Mouse (Mus musculus): ENCODE data around the gene Slc25a16. TPM values are rescaled to one million over a fixed set of nuclear protein-coding genes. Genes with fewer than 3 reads are reported as not detected.
A peak's percentile ranks its signal among the peaks of the same experiment; 100 is the strongest.

Gene Slc25a16
- polyA plus RNA-seq (2014; fragmentation: Nextera tagmentation; extraction: Ambion mirVana) = 13.5 and 15.7 TPM in 2 replicates

GRCm38 (mm10) chr10:62919925-62920765 is at the start of gene Slc25a16:
TSS of gene Slc25a16 (plus strand) at chr10:62920633.
- WGBS = 6% methylated on average over 50 of the region's 50 CpGs
- Histone ChIP-seq H3K27me3 (replicated peaks; ENCODE audit: control insufficient read depth, insufficient read depth, low read length) (no peaks in the 10 kb centered on the region), H3K4me2 (peak within 1 kb of the TSS; percentile 95), H3K9me3 (ENCODE audit: control insufficient read depth, low read length) (no peaks in the 10 kb centered on the region), H3K36me3 (ENCODE audit: control insufficient read depth, insufficient read depth, low read length) (no peaks in the 10 kb centered on the region), H3K4me3 (ENCODE audit: low read depth, low read length) (peak within 1 kb of the TSS; percentile 73), H3K27ac (ENCODE audit: low read depth, low read length) (peak within 1 kb of the TSS; percentile 77), H3K4me1 (replicated peaks; ENCODE audit: control insufficient read depth, insufficient read depth, low read length) (peaks cover 2% of the 10 kb centered on the region; the same call in 1 of the 2 replicates), H3K9ac (ENCODE audit: low read depth, low read length) (peak within 1 kb of the TSS; percentile 77)
- DNase-seq (ENCODE audit: low spot score) (peak; percentile 93), ATAC-seq (replicated peaks; ENCODE audit: low FRiP score) (peak; percentile 96)

DNA sequence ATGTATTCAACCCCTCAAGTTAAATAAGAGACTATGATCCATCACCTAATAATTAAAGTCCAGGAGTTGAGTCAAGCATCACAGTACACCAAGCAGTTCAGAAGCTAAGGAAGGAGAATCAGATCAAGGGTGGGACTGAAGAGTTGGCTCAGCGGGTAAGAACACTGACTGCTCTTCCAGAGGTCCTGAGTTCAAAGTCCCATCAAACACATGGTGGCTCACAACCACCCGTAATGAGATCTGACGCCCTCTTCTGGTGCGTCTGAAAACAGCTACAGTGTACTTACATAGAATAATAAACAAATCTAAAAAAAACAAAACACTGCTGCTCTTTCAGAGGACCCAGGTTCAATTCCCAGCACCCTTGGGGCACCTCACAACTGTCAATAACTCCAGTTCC is 45.6 kb upstream of the Slc25a16 start:
- Histone ChIP-seq H3K4me1 (replicated peaks; ENCODE audit: control insufficient read depth, insufficient read depth, low read length) (no peaks in the 10 kb centered on the region), H3K27ac (ENCODE audit: low read depth, low read length) (no peak overlapping the region), H3K4me2 (no peak overlapping the region), H3K9me3 (ENCODE audit: control insufficient read depth, low read length) (no peaks in the 10 kb centered on the region), H3K4me3 (ENCODE audit: low read depth, low read length) (no peak overlapping the region), H3K27me3 (replicated peaks; ENCODE audit: control insufficient read depth, insufficient read depth, low read length) (no peaks in the 10 kb centered on the region), H3K36me3 (ENCODE audit: control insufficient read depth, insufficient read depth, low read length) (peaks cover 2% of the 10 kb centered on the region; the same call in 1 of the 2 replicates), H3K9ac (ENCODE audit: low read depth, low read length) (no peak overlapping the region)
- DNase-seq (ENCODE audit: low spot score) (no peak), ATAC-seq (replicated peaks; ENCODE audit: low FRiP score) (no peak)
- 74% methylated on average over 4 of the region's 4 CpGs for WGBS

- H3K4me1 ChIP-seq (replicated peaks; ENCODE audit: control insufficient read depth, insufficient read depth, low read length) = no peaks in the 10 kb centered on the region
- H3K36me3 ChIP-seq (ENCODE audit: control insufficient read depth, insufficient read depth, low read length) = peaks cover 2% of the 10 kb centered on the region; the same call in 1 of the 2 replicates
- no peak overlapping the region for H3K4me3 ChIP-seq (ENCODE audit: low read depth, low read length)
- H3K27me3 ChIP-seq (replicated peaks; ENCODE audit: control insufficient read depth, insufficient read depth, low read length) = no peaks in the 10 kb centered on the region
- ATAC-seq (replicated peaks; ENCODE audit: low FRiP score) = no peak
- no peak for DNase-seq (ENCODE audit: low spot score)
- H3K4me2 ChIP-seq = no peak overlapping the region
- WGBS = 83% methylated on average over 4 of the region's 4 CpGs
- H3K9ac ChIP-seq (ENCODE audit: low read depth, low read length) = no peak overlapping the region
- no peaks in the 10 kb centered on the region for H3K9me3 ChIP-seq (ENCODE audit: control insufficient read depth, low read length)
- no peak overlapping the region for H3K27ac ChIP-seq (ENCODE audit: low read depth, low read length)
Measured at GRCm38 (mm10) chr10:62875565-62875964, 44.9 kb upstream of the Slc25a16 start.

DNA sequence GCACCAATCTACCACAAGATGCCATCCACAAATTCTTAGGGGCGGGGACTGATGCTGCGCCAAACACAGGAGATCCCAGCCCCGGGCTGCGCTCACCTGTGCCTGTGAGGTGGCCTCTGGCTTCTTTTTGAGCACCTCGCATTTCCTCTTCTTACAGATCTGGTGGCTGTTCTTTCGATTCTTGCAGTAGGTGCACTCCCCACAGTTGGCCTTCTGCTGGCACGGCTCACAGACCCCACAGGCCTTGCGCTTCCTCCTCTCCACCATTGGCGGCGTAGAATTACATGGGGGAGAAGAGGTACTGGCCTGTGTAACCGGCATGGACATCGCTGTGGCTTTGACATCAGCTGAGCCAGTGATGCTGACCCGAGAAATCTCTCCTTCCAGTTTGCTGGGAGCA is 42.4 kb upstream of the Slc25a16 start:
- Histone ChIP-seq H3K4me3 (ENCODE audit: low read depth, low read length) (no peak overlapping the region), H3K9ac (ENCODE audit: low read depth, low read length) (no peak overlapping the region), H3K4me1 (replicated peaks; ENCODE audit: control insufficient read depth, insufficient read depth, low read length) (no peaks in the 10 kb centered on the region), H3K27me3 (replicated peaks; ENCODE audit: control insufficient read depth, insufficient read depth, low read length) (no peaks in the 10 kb centered on the region), H3K36me3 (ENCODE audit: control insufficient read depth, insufficient read depth, low read length) (peaks cover 2% of the 10 kb centered on the region; the same call in 1 of the 2 replicates), H3K27ac (ENCODE audit: low read depth, low read length) (no peak overlapping the region), H3K9me3 (ENCODE audit: control insufficient read depth, low read length) (no peaks in the 10 kb centered on the region), H3K4me2 (no peak overlapping the region)
- 85% methylated on average over 13 of the region's 13 CpGs for WGBS
- ATAC-seq (replicated peaks; ENCODE audit: low FRiP score) = no peak
- DNase-seq (ENCODE audit: low spot score) = no peak

DNA sequence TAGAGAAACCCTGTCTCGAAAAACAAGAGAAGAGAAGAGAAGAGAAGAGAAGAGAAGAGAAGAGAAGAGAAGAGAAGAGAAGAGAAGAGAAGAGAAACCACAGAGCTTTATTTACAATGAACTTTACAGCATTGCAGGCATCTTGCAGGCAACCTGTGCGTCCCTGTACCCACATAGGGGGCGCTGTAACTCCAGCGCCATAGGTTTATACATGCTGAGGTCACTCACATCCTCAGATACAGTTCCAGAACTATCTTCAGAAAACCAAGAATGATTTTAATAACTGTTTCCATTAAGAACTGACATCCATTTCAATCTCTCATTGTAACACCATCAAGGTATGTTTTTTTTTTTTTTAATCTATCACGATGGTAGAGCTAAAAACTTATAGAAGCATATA is 39.2 kb upstream of the Slc25a16 start:
- H3K36me3 ChIP-seq (ENCODE audit: control insufficient read depth, insufficient read depth, low read length) = peaks cover 2% of the 10 kb centered on the region; the same call in 1 of the 2 replicates
- H3K27ac ChIP-seq (ENCODE audit: low read depth, low read length) = no peak overlapping the region
- WGBS = 38% methylated on average over 5 of the region's 5 CpGs
- no peaks in the 10 kb centered on the region; the same call in 1 of the 2 replicates for H3K27me3 ChIP-seq (replicated peaks; ENCODE audit: control insufficient read depth, insufficient read depth, low read length)
- H3K4me1 ChIP-seq (replicated peaks; ENCODE audit: control insufficient read depth, insufficient read depth, low read length) = peaks cover 4% of the 10 kb centered on the region; the same call in 1 of the 2 replicates
- H3K4me2 ChIP-seq = no peak overlapping the region
- DNase-seq (ENCODE audit: low spot score) (no peak), ATAC-seq (replicated peaks; ENCODE audit: low FRiP score) (no peak)
- H3K9me3 ChIP-seq (ENCODE audit: control insufficient read depth, low read length) = no peaks in the 10 kb centered on the region
- H3K9ac ChIP-seq (ENCODE audit: low read depth, low read length) = no peak overlapping the region
- no peak overlapping the region for H3K4me3 ChIP-seq (ENCODE audit: low read depth, low read length)

DNA sequence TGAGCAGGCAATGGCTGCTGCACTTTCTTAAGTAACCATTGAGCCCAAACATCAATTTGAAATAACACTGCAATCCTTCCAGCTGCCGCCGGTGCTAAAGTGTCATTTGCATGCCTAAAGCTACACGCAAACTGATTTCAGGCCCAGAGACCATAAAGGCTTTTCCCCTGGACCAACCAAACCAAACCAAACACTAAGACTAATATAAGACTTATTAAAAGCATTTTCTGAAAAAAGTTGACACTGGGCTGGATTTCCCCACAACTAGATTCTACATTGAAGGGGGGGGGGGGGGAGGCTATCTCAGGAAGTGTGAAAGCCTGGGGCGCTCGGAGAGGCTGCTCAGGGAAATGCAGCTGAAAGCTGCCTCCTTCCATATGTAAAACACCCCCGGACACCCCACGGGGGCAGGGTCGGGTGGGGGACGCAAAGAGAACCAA is 36.5 kb upstream of the Slc25a16 start:
- 21% methylated on average over 9 of the region's 9 CpGs for WGBS
- H3K9me3 ChIP-seq (ENCODE audit: control insufficient read depth, low read length) = no peaks in the 10 kb centered on the region
- peaks cover 7% of the 10 kb centered on the region; the same call in 1 of the 2 replicates for H3K4me1 ChIP-seq (replicated peaks; ENCODE audit: control insufficient read depth, insufficient read depth, low read length)
- H3K4me3 ChIP-seq (ENCODE audit: low read depth, low read length) = no peak overlapping the region
- H3K36me3 ChIP-seq (ENCODE audit: control insufficient read depth, insufficient read depth, low read length) = no peaks in the 10 kb centered on the region; the same call in 1 of the 2 replicates
- H3K27ac ChIP-seq (ENCODE audit: low read depth, low read length) = no peak overlapping the region
- peak overlapping the region; percentile 10; the same call in 1 of the 2 replicates for H3K4me2 ChIP-seq
- ATAC-seq (replicated peaks; ENCODE audit: low FRiP score) (no peak), DNase-seq (ENCODE audit: low spot score) (no peak)
- no peaks in the 10 kb centered on the region; the same call in 1 of the 2 replicates for H3K27me3 ChIP-seq (replicated peaks; ENCODE audit: control insufficient read depth, insufficient read depth, low read length)
- H3K9ac ChIP-seq (ENCODE audit: low read depth, low read length) = no peak overlapping the region

DNA sequence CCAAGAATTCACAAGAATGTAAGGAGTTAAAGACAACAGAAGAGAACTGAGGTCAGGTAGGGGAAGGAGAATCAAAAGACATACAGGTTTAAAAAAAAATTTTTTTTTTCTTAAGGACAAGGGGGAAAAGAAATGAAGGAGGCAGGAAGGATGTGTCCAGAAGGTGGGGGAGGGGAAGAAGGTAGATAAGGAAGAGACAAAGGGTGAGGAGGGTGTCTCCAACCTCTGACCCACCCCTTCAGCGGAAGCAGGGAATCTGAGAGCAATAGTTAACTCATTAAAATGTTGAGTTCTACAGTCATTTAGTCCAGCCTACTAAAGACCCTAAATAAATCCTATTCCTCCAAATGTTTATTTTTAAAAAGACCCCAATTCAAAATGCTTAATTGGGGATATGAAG is 35.9 kb upstream of the Slc25a16 start:
- no peaks in the 10 kb centered on the region for H3K9me3 ChIP-seq (ENCODE audit: control insufficient read depth, low read length)
- H3K4me1 ChIP-seq (replicated peaks; ENCODE audit: control insufficient read depth, insufficient read depth, low read length) = peaks cover 7% of the 10 kb centered on the region; the same call in 1 of the 2 replicates
- ATAC-seq (replicated peaks; ENCODE audit: low FRiP score) (no peak), DNase-seq (ENCODE audit: low spot score) (no peak)
- H3K36me3 ChIP-seq (ENCODE audit: control insufficient read depth, insufficient read depth, low read length) = no peaks in the 10 kb centered on the region
- no peak overlapping the region for H3K9ac ChIP-seq (ENCODE audit: low read depth, low read length)
- WGBS = 30% methylated on average over 1 of the region's 1 CpGs
- no peaks in the 10 kb centered on the region; the same call in 1 of the 2 replicates for H3K27me3 ChIP-seq (replicated peaks; ENCODE audit: control insufficient read depth, insufficient read depth, low read length)
- H3K4me3 ChIP-seq (ENCODE audit: low read depth, low read length) = no peak overlapping the region
- no peak overlapping the region for H3K4me2 ChIP-seq
- no peak overlapping the region for H3K27ac ChIP-seq (ENCODE audit: low read depth, low read length)

- no peaks in the 10 kb centered on the region for H3K9me3 ChIP-seq (ENCODE audit: control insufficient read depth, low read length)
- H3K36me3 ChIP-seq (ENCODE audit: control insufficient read depth, insufficient read depth, low read length) = no peaks in the 10 kb centered on the region
- no peak for DNase-seq (ENCODE audit: low spot score)
- H3K27ac ChIP-seq (ENCODE audit: low read depth, low read length) = no peak overlapping the region
- H3K4me1 ChIP-seq (replicated peaks; ENCODE audit: control insufficient read depth, insufficient read depth, low read length) = peaks cover 7% of the 10 kb centered on the region; the same call in 1 of the 2 replicates
- peak overlapping the region; percentile 98 for H3K4me2 ChIP-seq
- peak overlapping the region; percentile 64 for H3K4me3 ChIP-seq (ENCODE audit: low read depth, low read length)
- WGBS = 21% methylated on average over 10 of the region's 10 CpGs
- no peak for ATAC-seq (replicated peaks; ENCODE audit: low FRiP score)
- H3K27me3 ChIP-seq (replicated peaks; ENCODE audit: control insufficient read depth, insufficient read depth, low read length) = no peaks in the 10 kb centered on the region; the same call in 1 of the 2 replicates
- no peak overlapping the region for H3K9ac ChIP-seq (ENCODE audit: low read depth, low read length)
Measured at GRCm38 (mm10) chr10:62885460-62885859, 35.0 kb upstream of the Slc25a16 start.
